ENCODE assay signal across 8 mouse cellular contexts in genomic region chr11:53769760-53770124, GRCm38 (mm10). TPM values are rescaled to one million over a fixed set of nuclear protein-coding genes. Genes with fewer than 3 reads are reported as not detected.
DNase-seq lines count a peak whose midpoint lies in the region; ATAC-seq and TF ChIP-seq lines count a peak whose summit lies in the region.

Irf1 (plus strand) TSS chr11:53770014.

- peak in 1 of 2 experiments; percentile 58; a peak in 1 of 4 replicates for TF ChIP-seq POLR2A in MEL (IDR thresholded peaks at IDR 0.05; ENCODE audit: control insufficient read depth in 1 of 2, insufficient read depth in 1 of 2, low read depth in 1 of 2, low read length in 2 of 2, poor library complexity in 1 of 2)
- TF ChIP-seq POLR2A in cerebellum, adult 2 months (IDR thresholded peaks at IDR 0.05; ENCODE audit: borderline replicate concordance, insufficient read depth, low read length): 0 out of 2 replicates have a peak, but pooled peaks have one; percentile 16
- TF ChIP-seq POLR2A in lung, adult 2 months (IDR thresholded peaks at IDR 0.05; ENCODE audit: borderline replicate concordance, extremely low read depth, low read depth, low read length): peak; percentile 99

- peak within 1 kb of the TSS; percentile 95 for H3K4me2 ChIP-seq in forebrain, postnatal 0 days (ENCODE audit: low read depth)
- peak within 1 kb of the TSS; percentile 97 for H3K4me2 ChIP-seq in neural tube, embryonic 15.5 days

- H3K27me3 ChIP-seq in MEL (ENCODE audit: control insufficient read depth in 1 of 2, insufficient read depth in 2 of 2, low read length in 2 of 2): peaks cover 3 to 7% of the 10 kb centered on the region in 2 experiments; a peak in 3 of 4 replicates
- peaks cover 2% of the 10 kb centered on the region; the same call in 1 of the 2 replicates for H3K27me3 ChIP-seq in cerebellum, adult 2 months (ENCODE audit: control insufficient read depth, insufficient read depth, low read length)
- H3K27me3 ChIP-seq in forebrain, postnatal 0 days (ENCODE audit: insufficient read depth, low read length): no peaks in the 10 kb centered on the region
- peaks cover 20% of the 10 kb centered on the region for H3K27me3 ChIP-seq in neural tube, embryonic 15.5 days (replicated peaks)

- TF ChIP-seq EP300 in MEL (IDR thresholded peaks at IDR 0.05; ENCODE audit: low read depth in 1 of 2, low read length in 2 of 2): peak in 1 of 2 experiments; percentile 32; a peak in 1 of 4 replicates

- no peak for TF ChIP-seq RAD21 in MEL (IDR thresholded peaks at IDR 0.05; ENCODE audit: low read depth, low read length)

- H3K79me2 ChIP-seq in MEL (ENCODE audit: control insufficient read depth, insufficient read depth, low read length, poor library complexity): no peaks in the 10 kb centered on the region

- peak; percentile 96 for ATAC-seq in forebrain, postnatal 0 days
- peak; percentile 92 for ATAC-seq in neural tube, embryonic 15.5 days (ENCODE audit: low FRiP score)

- H3K27ac ChIP-seq in MEL (ENCODE audit: control insufficient read depth, low read depth, low read length): no peak within 1 kb of the TSS
- H3K27ac ChIP-seq in cerebellum, adult 2 months (ENCODE audit: insufficient read depth, low read length): no peak within 1 kb of the TSS; the same call in 1 of the 2 replicates
- H3K27ac ChIP-seq in forebrain, postnatal 0 days (ENCODE audit: low read depth, low read length): 0 out of 2 replicates have a peak within 1 kb of the TSS, but pooled peaks have one; percentile 15
- peak within 1 kb of the TSS; percentile 91 for H3K27ac ChIP-seq in layer of hippocampus, adult 2 months
- H3K27ac ChIP-seq in neural tube, embryonic 15.5 days (replicated peaks): peak within 1 kb of the TSS; percentile 52

- peak; percentile 97 for DNase-seq in MEL (ENCODE audit: low read depth, low spot score)
- peak; percentile 68 for DNase-seq in cerebellum, adult 2 months
- peak; percentile 85 for DNase-seq in forebrain, postnatal 0 days
- peak; percentile 94 to 96 for DNase-seq in heart, postnatal 36 days
- peak; percentile 83 to 86 for DNase-seq in layer of hippocampus, adult 2 months (ENCODE audit: low spot score in 2 of 2)
- peak; percentile 94 for DNase-seq in lung, adult 2 months
- DNase-seq in testis, postnatal 14 days (ENCODE audit: low spot score): peak; percentile 87

- peak within 1 kb of the TSS; percentile 61 to 72 for H3K4me3 ChIP-seq in MEL (ENCODE audit: control insufficient read depth in 1 of 2, insufficient read depth in 1 of 2, low read depth in 2 of 2, low read length in 2 of 2)
- H3K4me3 ChIP-seq in cerebellum, adult 2 months (replicated peaks; ENCODE audit: insufficient read depth, low read depth, low read length): peak within 1 kb of the TSS; percentile 64
- peak within 1 kb of the TSS; percentile 67 for H3K4me3 ChIP-seq in forebrain, postnatal 0 days (ENCODE audit: low read depth, low read length)
- peak within 1 kb of the TSS; percentile 83 for H3K4me3 ChIP-seq in layer of hippocampus, adult 2 months
- H3K4me3 ChIP-seq in lung, adult 2 months (replicated peaks; ENCODE audit: extremely low read depth, low read depth, low read length): peak within 1 kb of the TSS; percentile 96
- H3K4me3 ChIP-seq in neural tube, embryonic 15.5 days (replicated peaks): peak within 1 kb of the TSS; percentile 84

- no peak for TF ChIP-seq CTCF in MEL (IDR thresholded peaks at IDR 0.05 in 2 of 3, conservative IDR thresholded peaks at IDR 0.05 in 1 of 3; ENCODE audit: control insufficient read depth in 1 of 3, insufficient read depth in 1 of 3, low read depth in 2 of 3, low read length in 3 of 3, poor library complexity in 1 of 3, severe bottlenecking in 1 of 3)
- TF ChIP-seq CTCF in cerebellum, adult 2 months (IDR thresholded peaks at IDR 0.05; ENCODE audit: borderline replicate concordance, insufficient read depth, low read depth, low read length): no peak
- no peak for TF ChIP-seq CTCF in forebrain, postnatal 0 days (IDR thresholded peaks at IDR 0.05; ENCODE audit: low read depth)
- TF ChIP-seq CTCF in layer of hippocampus, adult 2 months (conservative IDR thresholded peaks at IDR 0.05): no peak
- no peak for TF ChIP-seq CTCF in lung, adult 2 months (IDR thresholded peaks at IDR 0.05; ENCODE audit: insufficient read depth, low read length)

- WGBS in cerebellum, adult 2 months: under 1% methylated on average over 40 of the region's 40 CpGs
- under 1% methylated on average over 40 of the region's 40 CpGs for WGBS in forebrain, postnatal 0 days
- WGBS in lung, adult 2 months: under 1% methylated on average over 40 of the region's 40 CpGs
- WGBS in neural tube, embryonic 15.5 days: 1% methylated on average over 39 of the region's 40 CpGs

- peaks cover 0 to 10% of the 10 kb centered on the region in 2 experiments; a peak in 2 of 4 replicates for H3K4me1 ChIP-seq in MEL (ENCODE audit: control insufficient read depth in 1 of 2, insufficient read depth in 2 of 2, low read length in 2 of 2)
- H3K4me1 ChIP-seq in cerebellum, adult 2 months (ENCODE audit: control insufficient read depth, insufficient read depth, low read length): no peaks in the 10 kb centered on the region
- no peaks in the 10 kb centered on the region for H3K4me1 ChIP-seq in forebrain, postnatal 0 days (ENCODE audit: insufficient read depth)
- H3K4me1 ChIP-seq in lung, adult 2 months (ENCODE audit: control insufficient read depth, insufficient read depth, low read length): peaks cover 30% of the 10 kb centered on the region
- H3K4me1 ChIP-seq in neural tube, embryonic 15.5 days: peaks cover 12% of the 10 kb centered on the region; the same call in 1 of the 2 replicates

- H3K9ac ChIP-seq in MEL (ENCODE audit: control insufficient read depth, low read depth, low read length, poor library complexity, severe bottlenecking): peak within 1 kb of the TSS; percentile 54
- peak within 1 kb of the TSS; percentile 62 for H3K9ac ChIP-seq in forebrain, postnatal 0 days
- peak within 1 kb of the TSS; percentile 66 for H3K9ac ChIP-seq in neural tube, embryonic 15.5 days (replicated peaks)

- intact Hi-C loops in heart, postnatal 36 days (cut with DNase I): loop anchor here (2.0 to 10.0 kb wide), 3 partner anchors 25 to 335 kb away; partner anchors contain the start of gene P4ha2

- peaks cover 0 to 2% of the 10 kb centered on the region in 2 experiments; a peak in 2 of 4 replicates for H3K36me3 ChIP-seq in MEL (ENCODE audit: control insufficient read depth in 1 of 2, insufficient read depth in 2 of 2, low read length in 2 of 2)
- H3K36me3 ChIP-seq in forebrain, postnatal 0 days (ENCODE audit: insufficient read depth): no peaks in the 10 kb centered on the region
- H3K36me3 ChIP-seq in neural tube, embryonic 15.5 days: no peaks in the 10 kb centered on the region

- H3K9me3 ChIP-seq in MEL (replicated peaks; ENCODE audit: insufficient read depth, low read length): no peaks in the 10 kb centered on the region
- no peaks in the 10 kb centered on the region for H3K9me3 ChIP-seq in forebrain, postnatal 0 days (ENCODE audit: low read length)
- no peaks in the 10 kb centered on the region for H3K9me3 ChIP-seq in neural tube, embryonic 15.5 days (replicated peaks)

TF ChIP-seq in MEL, 35 proteins besides CTCF, POLR2A, EP300 and RAD21 (continues in another document):
- TF ChIP-seq POLR2AphosphoS2 (IDR thresholded peaks at IDR 0.05; ENCODE audit: low read length) (no peak), GATA1 (IDR thresholded peaks at IDR 0.05; ENCODE audit: low read depth, low read length) (no peak), ELF1 (IDR thresholded peaks at IDR 0.05; ENCODE audit: low read depth, low read length) (no peak), ZNF384 (IDR thresholded peaks at IDR 0.05; ENCODE audit: low read depth, low read length) (no peak), POLR2AphosphoS5 (IDR thresholded peaks at IDR 0.05; ENCODE audit: borderline replicate concordance, low read depth, low read length) (no peak), HCFC1 (IDR thresholded peaks at IDR 0.05; ENCODE audit: low read depth, low read length) (peak; percentile 35; the same call in 1 of the 2 replicates), CHD2 (IDR thresholded peaks at IDR 0.05; ENCODE audit: low read length) (no peak), ZKSCAN1 (IDR thresholded peaks at IDR 0.05; ENCODE audit: low read depth, low read length) (no peak), RCOR1 (IDR thresholded peaks at IDR 0.05; ENCODE audit: low read depth, low read length) (no peak), NRF1 (IDR thresholded peaks at IDR 0.05; ENCODE audit: insufficient read depth, low read depth, low read length, poor library complexity, severe bottlenecking) (peak; percentile 41; the same call in 1 of the 2 replicates), SIN3A (IDR thresholded peaks at IDR 0.05; ENCODE audit: low read length) (peak; percentile 61; the same call in 1 of the 2 replicates), MYC (IDR thresholded peaks at IDR 0.05; ENCODE audit: low read depth, low read length) (no peak), MYB (IDR thresholded peaks at IDR 0.05; ENCODE audit: low read depth, low read length) (no peak), SMC3 (IDR thresholded peaks at IDR 0.05; ENCODE audit: low read depth, low read length) (no peak), TBP (IDR thresholded peaks at IDR 0.05; ENCODE audit: low read depth, low read length) (no peak), JUND (IDR thresholded peaks at IDR 0.05; ENCODE audit: low read depth, low read length) (no peak), ETS1 (IDR thresholded peaks at IDR 0.05; ENCODE audit: low read depth, low read length) (peak; percentile 27; the same call in 1 of the 2 replicates), MAZ (IDR thresholded peaks at IDR 0.05; ENCODE audit: low read depth, low read length) (peak; percentile 82; the same call in 1 of the 2 replicates), MEF2A (IDR thresholded peaks at IDR 0.05; ENCODE audit: extremely low read depth, insufficient replicate concordance, low read depth, low read length, poor library complexity, severe bottlenecking) (no peak), ZMIZ1 (IDR thresholded peaks at IDR 0.05; ENCODE audit: low read depth, low read length) (no peak), TAL1 (IDR thresholded peaks at IDR 0.05; ENCODE audit: low read length) (no peak), BHLHE40 (IDR thresholded peaks at IDR 0.05; ENCODE audit: borderline replicate concordance, low read depth, low read length) (no peak)

RNA-seq across cellular contexts. Expression of gene Irf1, which starts in this region (rescaled TPM):
- total RNA-seq in MEL (2012; rRNA removed): 0.46 and 0.73 TPM in 2 replicates
- 1 to 10 TPM in 1 of 2 experiments, not detected in 1; 1.9 TPM for polyA plus RNA-seq in MEL (2012; ENCODE audit: insufficient read depth in 1 of 2, insufficient read length in 2 of 2, low read depth in 1 of 2, low replicate concordance in 2 of 2, missing spikeins in 1 of 2)
- 5.6 and 6.0 TPM in 2 replicates for polyA plus RNA-seq in cerebellum, adult 2 months (2012; rRNA removed)
- total RNA-seq in forebrain, postnatal 0 days (2014; rRNA removed): 3.1 and 3.7 TPM in 2 replicates
- 3.2 and 4.0 TPM in 2 replicates for polyA plus RNA-seq in forebrain, postnatal 0 days (2015; fragmentation: Nextera tagmentation; extraction: Ambion mirVana)
- 10 to 100 TPM; 18.6 to 23.6 TPM for total RNA-seq in heart, postnatal 36 days (2021)
- total RNA-seq in layer of hippocampus, adult 2 months (2021): 10 to 100 TPM in 1 of 2 experiments, 1 to 10 TPM in 1; 9.0 to 12.4 TPM
- polyA plus RNA-seq in lung, adult 2 months (2012; rRNA removed): 130 and 190 TPM in 2 replicates
- polyA plus RNA-seq in neural tube, embryonic 15.5 days (2015; fragmentation: Nextera tagmentation; extraction: Ambion mirVana): 3.9 and 23.3 TPM in 2 replicates

Comparison
In these comparisons a context has a peak if more than half of its experiments do, and no peak if none do; other contexts are left out.
1. H3K27ac ChIP-seq: peak in forebrain, postnatal 0 days (single experiment), layer of hippocampus, adult 2 months (single experiment) and neural tube, embryonic 15.5 days (single experiment); none in MEL (single experiment) and cerebellum, adult 2 months (single experiment).
2. Peak in every context shown above with its lines, with median percentiles within 50 percentile points of each other: DNase-seq, H3K4me3 ChIP-seq and H3K9ac ChIP-seq.